Mouse (Mus musculus): ENCODE measurements around the gene Cfap100. TPM values are rescaled to one million over a fixed set of nuclear protein-coding genes. Genes with fewer than 3 reads are reported as not detected.
A peak's percentile ranks its signal among the peaks of the same experiment; 100 is the strongest.

The Cfap100 gene
- total RNA-seq, 1 experiment from 2014 or later, result 0.23 TPM

DNA sequence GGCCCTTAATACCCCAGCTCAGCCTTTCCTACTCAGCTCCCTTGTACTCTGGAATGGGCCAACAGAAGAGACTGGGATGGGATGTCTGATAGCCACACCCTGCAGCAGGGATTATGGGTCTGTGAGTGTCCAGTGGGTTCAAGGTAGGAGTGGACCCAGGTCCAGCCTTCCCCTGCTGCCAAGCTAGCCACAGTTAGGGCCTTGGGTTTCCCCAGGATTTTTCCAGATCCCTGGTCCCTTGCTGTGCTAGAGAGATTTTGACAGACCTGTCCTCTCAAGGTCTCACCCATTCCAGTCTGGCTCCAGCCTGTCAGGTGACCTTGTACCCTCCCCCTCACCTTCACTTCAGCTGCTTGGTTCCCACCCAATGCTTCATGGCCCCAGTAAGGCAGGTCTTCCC lies 20.0 kb downstream of the Cfap100 start:
- ATAC-seq (ENCODE audit: extremely low read depth, insufficient number of reproducible peaks, low FRiP score, poor library complexity, severe bottlenecking), result no peak

DNA sequence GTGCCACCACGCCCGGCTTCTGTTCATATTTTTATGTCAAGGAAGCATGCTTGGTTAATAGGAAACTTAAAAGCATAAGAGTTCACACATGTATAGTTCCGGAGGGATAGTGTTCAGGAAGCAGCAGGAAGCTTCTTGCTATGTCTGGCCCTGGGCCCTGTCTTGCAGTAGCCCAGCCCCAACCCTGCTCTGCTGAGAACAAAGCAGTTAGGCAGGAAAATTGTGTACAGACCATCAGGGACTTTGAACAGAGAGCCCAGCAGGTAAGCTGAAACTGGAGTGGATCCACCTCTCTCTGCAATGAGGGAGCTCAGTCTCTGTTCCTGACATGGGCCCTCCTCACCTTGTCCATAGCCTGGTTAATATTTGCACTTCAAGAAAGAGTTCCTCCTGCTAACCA lies 31.3 kb downstream of the Cfap100 start:
- no peak for ATAC-seq (ENCODE audit: extremely low read depth, insufficient number of reproducible peaks, low FRiP score, poor library complexity, severe bottlenecking)

DNA sequence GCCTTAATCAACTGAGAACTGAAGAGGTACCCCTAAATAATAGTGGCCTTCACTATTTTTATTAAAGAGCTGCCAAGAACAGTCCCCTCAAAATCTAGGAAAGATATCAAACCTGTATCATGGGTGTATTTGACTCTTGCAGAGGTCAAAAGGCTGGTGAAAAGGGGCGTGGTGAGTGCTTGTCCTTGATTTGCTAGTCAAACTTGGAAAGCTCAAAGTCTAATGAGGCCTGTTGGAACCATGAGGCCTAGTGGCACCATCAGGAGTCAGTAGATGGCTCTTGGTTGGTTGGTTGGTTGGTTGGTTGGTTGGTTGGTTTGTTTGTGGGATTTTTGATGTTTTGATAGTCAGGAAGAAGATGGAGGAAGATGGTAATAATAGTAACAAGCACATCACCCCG lies 32.8 kb downstream of the Cfap100 start:
- ATAC-seq (ENCODE audit: extremely low read depth, insufficient number of reproducible peaks, low FRiP score, poor library complexity, severe bottlenecking), result no peak

DNA sequence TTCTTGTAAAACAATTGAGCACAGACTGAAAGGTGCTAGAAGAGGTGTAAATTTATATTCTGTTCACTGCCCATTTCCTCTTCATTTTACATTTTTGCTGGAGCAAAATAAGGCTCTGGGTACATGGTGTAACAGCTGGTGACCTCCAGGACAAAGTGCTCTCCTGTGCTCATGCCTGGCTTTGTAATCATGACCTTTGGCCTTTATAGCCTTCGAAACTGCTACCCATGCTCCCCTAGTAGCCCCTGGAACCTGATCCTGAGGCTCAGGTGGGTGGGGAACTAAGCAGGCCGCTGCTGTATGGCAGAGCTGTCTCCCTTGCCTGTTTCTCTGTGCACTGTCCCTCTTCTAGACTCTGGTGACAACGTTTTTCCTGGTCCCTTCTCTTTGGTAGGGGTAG lies 34.6 kb downstream of the Cfap100 start:
- ATAC-seq (ENCODE audit: extremely low read depth, insufficient number of reproducible peaks, low FRiP score, poor library complexity, severe bottlenecking), result no peak

DNA sequence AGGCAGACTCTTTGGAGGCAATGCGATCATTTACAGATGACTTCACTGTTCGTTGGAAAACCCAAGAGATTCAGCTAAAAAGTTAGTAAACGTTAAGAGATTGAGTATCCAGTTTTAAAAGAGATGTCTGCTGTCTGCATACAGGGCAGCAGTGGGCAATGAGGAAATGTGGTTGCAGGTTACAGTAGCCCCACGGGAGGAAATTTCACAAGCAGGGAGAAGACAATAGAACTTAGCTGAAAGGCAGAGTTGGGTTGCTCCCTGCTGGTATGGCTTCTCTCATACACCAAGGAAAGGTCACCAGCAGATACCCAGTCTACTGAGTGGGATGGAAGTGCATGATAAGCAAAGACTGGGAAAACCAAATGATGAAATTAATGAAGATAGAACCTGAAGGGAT lies 38.0 kb downstream of the Cfap100 start:
- no peak for ATAC-seq (ENCODE audit: extremely low read depth, insufficient number of reproducible peaks, low FRiP score, poor library complexity, severe bottlenecking)

DNA sequence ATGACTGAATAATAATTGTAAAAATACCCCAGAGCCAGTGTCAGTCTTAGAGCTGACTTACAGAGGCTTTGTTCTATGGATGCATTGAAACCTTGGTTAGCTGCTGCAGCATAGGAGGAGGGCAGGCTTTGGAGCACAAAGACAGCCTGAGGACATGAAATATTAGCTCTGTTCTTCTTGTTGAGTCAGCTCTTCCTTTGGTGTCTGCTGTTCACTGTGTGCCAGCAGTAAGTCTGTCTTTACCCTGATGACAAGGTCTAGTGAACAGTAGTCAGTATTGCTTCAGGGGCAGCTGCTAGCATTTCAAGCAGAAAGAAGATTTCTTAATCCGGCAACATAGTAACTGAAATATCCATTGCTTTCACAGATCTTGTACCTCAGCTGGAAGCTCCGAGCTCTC lies 47.1 kb downstream of the Cfap100 start:
- ATAC-seq (ENCODE audit: extremely low read depth, insufficient number of reproducible peaks, low FRiP score, poor library complexity, severe bottlenecking), result no peak

DNA sequence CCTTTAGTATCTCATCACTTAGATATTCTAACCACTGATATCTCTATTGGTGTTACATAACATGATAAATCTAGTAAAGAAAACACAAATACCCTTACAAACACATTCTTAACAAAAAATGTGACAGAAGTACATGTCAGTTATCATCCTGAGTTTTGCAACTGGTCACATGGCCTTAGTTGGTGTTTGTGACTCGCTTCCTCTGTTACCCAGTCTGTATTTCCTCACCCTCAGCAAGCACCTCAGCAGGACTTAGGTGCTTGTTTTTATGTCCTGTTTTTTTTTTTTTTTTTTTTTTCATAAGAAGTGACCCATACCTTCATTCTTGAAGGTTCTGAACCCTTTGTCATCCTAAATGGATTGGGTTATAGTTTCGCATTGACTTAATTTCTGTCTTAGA lies 50.9 kb downstream of the Cfap100 start:
- ATAC-seq (ENCODE audit: extremely low read depth, insufficient number of reproducible peaks, low FRiP score, poor library complexity, severe bottlenecking), result peak; percentile 66; the same call in 1 of the 2 replicates

DNA sequence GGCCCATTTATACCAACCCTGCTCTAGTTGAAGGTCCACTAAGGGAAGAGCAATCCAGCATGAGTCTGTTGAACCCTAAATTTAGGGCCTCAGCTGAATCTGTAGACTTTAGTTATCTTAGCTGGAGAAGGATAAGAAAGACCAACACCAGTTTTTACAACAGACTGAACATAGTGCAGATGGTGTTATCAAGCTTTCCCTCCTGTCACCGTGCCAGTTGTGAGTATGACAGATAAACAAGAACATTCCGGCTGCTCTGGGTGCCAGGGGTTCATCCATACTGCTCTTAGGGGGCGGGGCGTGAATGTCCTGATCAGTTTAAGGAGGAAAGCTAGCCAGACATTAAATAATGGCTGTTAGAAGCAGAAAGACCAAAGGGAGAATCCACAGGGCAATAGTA lies 54.0 kb downstream of the Cfap100 start:
- no peak for ATAC-seq (ENCODE audit: extremely low read depth, insufficient number of reproducible peaks, low FRiP score, poor library complexity, severe bottlenecking)

DNA sequence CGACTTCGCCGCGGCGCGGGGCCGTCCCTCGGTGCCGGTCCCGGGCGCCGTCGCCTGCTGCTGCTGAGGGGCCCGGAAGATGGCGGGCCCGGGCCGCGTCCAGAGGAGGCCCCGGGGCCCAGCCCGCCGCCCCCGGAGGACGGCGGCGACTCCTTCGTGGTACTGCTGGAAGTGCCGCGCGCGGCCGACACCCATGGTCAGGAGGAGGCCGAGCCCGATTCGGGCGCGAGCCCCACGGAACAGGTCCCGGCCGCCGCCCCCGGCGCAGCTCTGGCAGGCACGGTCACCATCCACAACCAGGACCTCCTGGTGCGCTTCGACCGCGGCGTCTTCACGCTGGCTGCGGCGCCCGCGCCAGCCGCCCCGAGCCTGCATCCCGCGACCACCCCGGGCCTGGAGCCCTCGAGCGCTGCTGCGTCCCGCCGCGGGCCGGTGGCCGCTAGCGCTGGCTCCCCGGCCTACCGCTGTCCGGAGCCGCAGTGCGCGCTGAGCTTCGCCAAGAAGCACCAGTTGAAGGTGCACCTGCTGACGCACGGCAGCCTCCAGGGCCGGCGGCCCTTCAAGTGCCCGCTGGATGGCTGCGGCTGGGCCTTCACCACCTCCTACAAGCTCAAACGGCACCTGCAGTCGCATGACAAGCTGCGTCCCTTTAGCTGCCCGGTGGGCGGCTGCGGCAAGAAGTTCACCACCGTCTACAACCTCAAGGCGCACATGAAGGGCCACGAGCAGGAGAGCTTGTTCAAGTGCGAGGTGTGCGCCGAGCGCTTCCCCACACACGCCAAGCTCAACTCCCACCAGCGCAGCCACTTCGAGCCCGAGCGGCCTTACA lies 58.7 kb downstream of the Cfap100 start:
- ATAC-seq (ENCODE audit: extremely low read depth, insufficient number of reproducible peaks, low FRiP score, poor library complexity, severe bottlenecking), result peak; percentile 11; the same call in 1 of the 2 replicates

DNA sequence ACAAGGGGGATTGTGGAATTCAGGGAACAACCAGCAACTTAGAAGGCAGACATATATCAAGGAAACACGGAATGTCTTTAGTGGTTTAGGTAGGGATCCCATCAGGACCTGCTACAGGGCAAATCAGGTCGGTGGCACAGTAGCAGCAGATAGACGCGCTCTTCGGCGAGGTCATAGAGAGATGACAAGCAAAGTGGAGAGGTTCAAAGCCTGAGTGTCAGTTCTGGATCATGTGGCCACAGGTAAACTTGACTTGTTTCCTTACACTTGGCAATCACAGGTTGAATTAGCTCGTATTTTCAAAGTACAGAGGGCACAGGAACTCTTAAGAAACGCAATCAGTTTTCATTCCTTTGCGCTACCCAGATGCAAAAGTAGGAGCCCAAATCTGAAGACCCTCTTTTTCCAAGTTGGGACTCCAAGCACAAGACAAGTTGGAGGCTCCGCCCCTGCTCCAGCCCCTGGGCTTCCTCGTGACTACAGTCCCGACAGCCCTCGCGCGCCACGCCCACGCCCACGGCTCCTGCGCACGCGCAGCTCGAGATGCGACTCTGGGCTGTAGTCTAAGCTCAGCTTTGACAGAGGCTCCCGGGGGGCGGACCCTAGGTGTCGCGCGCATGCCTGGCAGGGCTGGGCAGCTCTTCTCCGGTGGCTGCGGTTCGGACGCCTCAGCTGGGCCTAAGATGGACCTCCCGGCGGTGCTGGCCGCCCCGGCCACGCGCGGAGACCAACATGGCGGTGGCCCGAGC lies 59.4 kb downstream of the Cfap100 start, which contains the start of gene Zxdc:
TSS of gene Zxdc (plus strand) at position 517 of the 749 bp plus-strand sequence.
- ATAC-seq (ENCODE audit: extremely low read depth, insufficient number of reproducible peaks, low FRiP score, poor library complexity, severe bottlenecking), result peak; percentile 88

DNA sequence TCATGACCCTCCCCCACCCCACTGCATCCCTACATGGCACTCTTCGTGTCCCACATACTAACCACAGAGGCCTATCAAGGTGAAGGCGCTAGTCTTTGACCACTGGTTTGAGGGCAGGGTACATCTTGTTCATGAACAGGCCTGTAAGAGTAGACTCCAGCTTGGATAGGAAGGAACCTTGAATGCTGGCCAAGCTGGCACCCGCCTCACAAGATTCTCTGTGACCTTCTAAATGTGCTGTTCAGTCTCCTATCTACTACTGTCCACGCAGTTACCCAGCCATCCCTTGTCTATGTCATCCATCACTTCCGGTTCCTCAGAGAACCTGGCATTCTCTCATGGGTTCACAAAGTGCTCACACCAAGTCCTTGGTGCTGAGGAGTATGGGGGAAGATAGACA lies 65.3 kb downstream of the Cfap100 start:
- ATAC-seq (ENCODE audit: extremely low read depth, insufficient number of reproducible peaks, low FRiP score, poor library complexity, severe bottlenecking), result no peak

DNA sequence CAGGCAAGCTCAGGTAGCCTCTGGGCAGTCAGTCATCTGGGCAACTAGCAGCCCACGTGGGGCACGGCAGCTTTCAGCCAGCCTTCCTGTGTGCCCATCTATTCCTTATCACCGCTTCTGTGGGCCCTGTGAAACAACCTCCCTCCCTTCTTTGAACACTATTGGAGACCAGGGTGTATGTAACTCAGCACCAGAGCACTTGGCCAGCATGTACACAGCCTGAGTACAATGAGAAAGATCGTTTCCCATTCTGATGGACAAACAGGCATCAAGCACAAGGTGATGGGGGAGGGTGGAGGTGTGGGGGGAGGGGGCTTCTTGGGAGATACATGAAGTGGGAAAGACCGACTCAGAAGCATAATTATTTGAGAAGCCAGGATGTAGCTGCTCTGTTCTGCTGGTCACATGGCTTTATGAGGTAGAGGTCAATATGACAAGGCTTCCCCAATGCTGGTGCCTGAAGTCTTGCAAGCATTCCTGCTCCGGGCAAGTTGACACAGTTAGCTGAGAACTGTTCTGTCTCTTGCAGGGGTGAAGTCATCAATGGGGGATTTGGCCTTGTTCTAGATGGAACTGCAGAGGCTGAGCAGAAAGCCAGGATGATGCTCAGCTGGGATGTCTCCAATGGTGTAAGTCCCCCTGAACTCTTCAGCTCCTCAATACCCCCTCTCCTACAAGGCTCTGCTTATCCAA lies 67.5 kb downstream of the Cfap100 start:
- no peak for ATAC-seq (ENCODE audit: extremely low read depth, insufficient number of reproducible peaks, low FRiP score, poor library complexity, severe bottlenecking)

DNA sequence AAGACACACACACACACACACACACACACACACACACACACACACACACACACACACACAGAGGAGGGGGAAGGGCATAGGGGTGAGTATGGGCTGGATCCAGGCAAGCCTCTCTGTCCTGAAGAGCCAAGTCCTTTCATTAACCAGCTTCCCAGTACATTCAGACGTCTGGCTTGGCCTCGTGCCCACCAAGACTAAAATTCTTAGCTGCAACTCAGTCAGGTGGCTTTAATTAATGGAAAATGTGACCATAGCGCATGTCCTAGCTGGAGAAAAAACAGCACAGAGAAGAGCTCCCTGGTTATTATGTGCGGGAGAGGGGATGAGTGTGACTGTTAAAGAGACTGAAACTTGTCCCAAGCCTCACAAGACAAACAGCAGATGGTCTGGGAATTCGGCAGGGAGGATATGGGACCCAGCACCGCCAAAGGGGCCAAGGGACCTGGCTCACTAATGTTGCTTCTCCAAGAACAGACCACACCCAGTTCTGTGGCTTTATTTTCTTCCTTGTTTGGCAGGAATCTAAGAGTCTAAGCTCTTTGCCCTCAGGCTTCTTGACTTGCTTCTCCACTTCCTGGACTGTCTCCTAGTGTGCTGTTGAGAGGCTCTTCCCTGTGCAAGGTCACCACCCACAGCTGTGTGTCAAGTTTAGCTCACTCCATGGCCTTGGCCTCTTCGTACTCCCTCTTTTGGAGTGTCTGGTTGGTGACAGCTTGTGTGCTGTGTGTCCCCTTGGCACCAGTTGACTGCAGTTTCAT lies 68.4 kb downstream of the Cfap100 start:
- no peak for ATAC-seq (ENCODE audit: extremely low read depth, insufficient number of reproducible peaks, low FRiP score, poor library complexity, severe bottlenecking)

DNA sequence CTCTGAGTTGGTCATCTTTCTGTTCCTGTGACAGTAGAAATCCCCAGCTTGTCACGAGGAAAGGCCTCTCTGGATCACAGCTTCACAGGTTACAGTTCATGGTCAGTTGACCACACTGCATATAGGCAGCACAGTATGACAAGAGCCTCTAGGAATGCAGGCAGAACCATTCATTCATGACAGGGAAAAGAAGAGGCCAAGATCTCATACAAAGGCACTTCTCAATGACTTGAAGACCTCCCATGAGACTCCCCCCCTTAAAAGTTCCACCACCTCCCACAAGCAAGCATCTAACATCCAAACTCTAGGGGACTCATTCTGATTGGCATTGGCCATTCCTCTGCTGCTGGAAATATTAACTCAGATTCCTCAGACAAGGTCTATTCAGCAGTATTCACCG lies 69.2 kb downstream of the Cfap100 start:
- ATAC-seq (ENCODE audit: extremely low read depth, insufficient number of reproducible peaks, low FRiP score, poor library complexity, severe bottlenecking), result no peak

DNA sequence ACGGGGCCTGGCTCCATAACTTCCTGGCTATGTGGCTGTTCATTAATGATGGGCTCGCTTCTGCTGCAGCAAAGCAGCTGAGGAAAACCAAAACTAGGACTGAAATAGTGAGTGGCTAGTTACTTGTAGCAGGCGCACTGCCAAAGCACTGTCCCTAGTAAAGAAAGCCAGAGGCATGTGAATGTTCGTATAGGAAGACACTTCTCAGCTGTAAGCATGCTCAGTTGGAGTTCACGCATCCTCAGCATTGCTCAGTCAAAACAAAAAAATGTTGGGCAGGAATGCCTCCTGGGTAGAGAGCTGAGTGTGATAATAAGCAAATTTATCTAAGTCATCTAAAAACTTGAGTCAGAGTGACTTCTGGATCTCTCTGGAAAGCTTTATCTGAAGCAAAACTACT lies 70.5 kb downstream of the Cfap100 start:
- ATAC-seq (ENCODE audit: extremely low read depth, insufficient number of reproducible peaks, low FRiP score, poor library complexity, severe bottlenecking), result no peak
